Comparison of ENCODE assay signal across 9 mouse cellular contexts in genomic region chr6:72454833-72455373, GRCm38 (mm10). TPM values are rescaled to one million over a fixed set of nuclear protein-coding genes. Genes with fewer than 3 reads are reported as not detected.
DNase-seq lines count a peak whose midpoint lies in the region; ATAC-seq and TF ChIP-seq lines count a peak whose summit lies in the region.
"Had no signal": no experiment of that assay in that cellular context is flagged by ENCODE, and none has a peak within 500 bp of the region (broad histone marks: within the 10 kb centered on the region; RNA-seq: fewer than 3 reads in every experiment).

No protein-coding gene starts in this region.

- no peaks in the 10 kb centered on the region for H3K79me2 ChIP-seq in heart, adult 2 months (replicated peaks; ENCODE audit: control insufficient read depth, insufficient read depth, low read length)

- TF ChIP-seq CTCF in heart, adult 2 months (IDR thresholded peaks at IDR 0.05) = no peak
- no peak for TF ChIP-seq CTCF in layer of hippocampus, adult 2 months (conservative IDR thresholded peaks at IDR 0.05)

- peaks cover 6% of the 10 kb centered on the region for H3K4me1 ChIP-seq in heart, adult 2 months (ENCODE audit: control insufficient read depth, insufficient read depth, low read length)
- H3K4me1 ChIP-seq in heart, embryonic 11.5 days (ENCODE audit: control insufficient read depth, insufficient read depth, low read length) = peaks cover 14% of the 10 kb centered on the region
- H3K4me1 ChIP-seq in stomach, embryonic 16.5 days (ENCODE audit: control insufficient read depth, insufficient read depth, low read length) = peaks cover 25% of the 10 kb centered on the region

- 47% methylated on average over 7 of the region's 7 CpGs for WGBS in heart, adult 2 months
- 65% methylated on average over 7 of the region's 7 CpGs for WGBS in heart, embryonic 11.5 days (ENCODE audit: insufficient replicate concordance)
- 60% methylated on average over 7 of the region's 7 CpGs for WGBS in stomach, embryonic 16.5 days

- peak in 1 of 2 experiments; percentile 49 for DNase-seq in heart, adult 2 months
- peak; percentile 16 for DNase-seq in right cerebral cortex, postnatal 4 days
- no peak for DNase-seq in right cerebral cortex, postnatal 36 days (ENCODE audit: low spot score in 2 of 2)
- DNase-seq in layer of hippocampus, adult 2 months (ENCODE audit: low spot score in 2 of 2) = peak; percentile 39 to 43
- DNase-seq in spleen, postnatal 4 days (ENCODE audit: low spot score in 2 of 2) = no peak
- DNase-seq in embryo, embryonic 10 days (ENCODE audit: low spot score) = no peak
- DNase-seq: embryo, embryonic 11 days had no signal

- no peak overlapping the region for H3K4me3 ChIP-seq in heart, adult 2 months
- H3K4me3 ChIP-seq in heart, embryonic 11.5 days (ENCODE audit: low read depth, low read length) = no peak overlapping the region
- H3K4me3 ChIP-seq in layer of hippocampus, adult 2 months = no peak overlapping the region
- no peak overlapping the region for H3K4me3 ChIP-seq in stomach, embryonic 16.5 days (replicated peaks; ENCODE audit: low read length)

- no peak overlapping the region for H3K9ac ChIP-seq in heart, adult 2 months (ENCODE audit: low read depth, low read length)
- no peak overlapping the region for H3K9ac ChIP-seq in heart, embryonic 11.5 days (ENCODE audit: low read depth, low read length)
- peak overlapping the region; percentile 10; the same call in 1 of the 2 replicates for H3K9ac ChIP-seq in stomach, embryonic 16.5 days (ENCODE audit: low read length)

- no peaks in the 10 kb centered on the region for H3K9me3 ChIP-seq in heart, embryonic 11.5 days (replicated peaks; ENCODE audit: control insufficient read depth, low read length)
- no peaks in the 10 kb centered on the region for H3K9me3 ChIP-seq in stomach, embryonic 16.5 days (replicated peaks; ENCODE audit: control insufficient read depth, low read length)

- H3K36me3 ChIP-seq in heart, adult 2 months (ENCODE audit: control insufficient read depth, insufficient read depth, low read length) = no peaks in the 10 kb centered on the region
- H3K36me3 ChIP-seq in heart, embryonic 11.5 days (ENCODE audit: control insufficient read depth, insufficient read depth, low read length) = no peaks in the 10 kb centered on the region
- no peaks in the 10 kb centered on the region for H3K36me3 ChIP-seq in stomach, embryonic 16.5 days (ENCODE audit: control insufficient read depth, insufficient read depth, low read length)

- no peak for TF ChIP-seq EP300 in heart, adult 2 months (IDR thresholded peaks at IDR 0.05; ENCODE audit: insufficient read depth, low read depth, low read length)

- H3K4me2 ChIP-seq in heart, embryonic 11.5 days = no peak overlapping the region
- H3K4me2 ChIP-seq in stomach, embryonic 16.5 days (ENCODE audit: low read depth, low read length) = no peak overlapping the region

- no peak for ATAC-seq in heart, embryonic 11.5 days (replicated peaks; ENCODE audit: insufficient number of reproducible peaks, low FRiP score, low TSS enrichment)
- ATAC-seq in stomach, embryonic 16.5 days (ENCODE audit: insufficient read depth, low FRiP score) = peak; percentile 64

- no peaks in the 10 kb centered on the region for H3K27me3 ChIP-seq in heart, adult 2 months (ENCODE audit: control insufficient read depth, insufficient read depth, low read length)
- no peaks in the 10 kb centered on the region for H3K27me3 ChIP-seq in heart, embryonic 11.5 days (ENCODE audit: control insufficient read depth, insufficient read depth, low read length)
- H3K27me3 ChIP-seq in stomach, embryonic 16.5 days (ENCODE audit: control insufficient read depth, insufficient read depth, low read length) = no peaks in the 10 kb centered on the region

- H3K27ac ChIP-seq in heart, adult 2 months = peak overlapping the region; percentile 75
- no peak overlapping the region for H3K27ac ChIP-seq in heart, embryonic 11.5 days (ENCODE audit: low read depth, low read length)
- H3K27ac ChIP-seq in layer of hippocampus, adult 2 months = peak overlapping the region; percentile 70
- H3K27ac ChIP-seq in stomach, embryonic 16.5 days (ENCODE audit: low read length) = peak overlapping the region; percentile 39

- TF ChIP-seq POLR2A in heart, adult 2 months (IDR thresholded peaks at IDR 0.05; ENCODE audit: insufficient read depth, low read depth, low read length) = no peak

- intact Hi-C loops in heart, adult 2 months (cut with DNase I) = no loop called here

RNA-seq across cellular contexts. Expression of gene Mat2a, which starts 15.5 kb away (rescaled TPM):
- 100 to 1,000 TPM; 129 to 151 TPM for total RNA-seq in heart, adult 2 months (2021)
- polyA plus RNA-seq in heart, adult 2 months (2012; rRNA removed) = 93.0 and 162 TPM in 2 replicates
- polyA plus RNA-seq in heart, embryonic 11.5 days (2014; fragmentation: Nextera tagmentation; extraction: Ambion mirVana) = 321 and 349 TPM in 2 replicates
- 100 to 1,000 TPM; 172 to 195 TPM for total RNA-seq in layer of hippocampus, adult 2 months (2021)
- 298 and 309 TPM in 2 replicates for polyA plus RNA-seq in stomach, embryonic 16.5 days (2015; fragmentation: Nextera tagmentation; extraction: Ambion mirVana)

RNA-seq across cellular contexts. Expression of gene Ggcx, which starts 40.8 kb away (rescaled TPM):
- total RNA-seq in heart, adult 2 months (2021) = 10 to 100 TPM; 30.4 to 32.5 TPM
- polyA plus RNA-seq in heart, adult 2 months (2012; rRNA removed) = 19.3 and 26.1 TPM in 2 replicates
- polyA plus RNA-seq in heart, embryonic 11.5 days (2014; fragmentation: Nextera tagmentation; extraction: Ambion mirVana) = 23.9 and 27.1 TPM in 2 replicates
- 10 to 100 TPM; 24.2 to 30.3 TPM for total RNA-seq in layer of hippocampus, adult 2 months (2021)
- 34.7 and 35.3 TPM in 2 replicates for polyA plus RNA-seq in stomach, embryonic 16.5 days (2015; fragmentation: Nextera tagmentation; extraction: Ambion mirVana)

Comparison
In these comparisons a context has a peak if more than half of its experiments do, and no peak if none do; other contexts are left out.
1. DNase-seq: peak in right cerebral cortex, postnatal 4 days (single experiment) and layer of hippocampus, adult 2 months (2 of 2); none in right cerebral cortex, postnatal 36 days (0 of 2), spleen, postnatal 4 days (0 of 2) and embryo, embryonic 10 days (single experiment).